In the genomic region with DNA sequence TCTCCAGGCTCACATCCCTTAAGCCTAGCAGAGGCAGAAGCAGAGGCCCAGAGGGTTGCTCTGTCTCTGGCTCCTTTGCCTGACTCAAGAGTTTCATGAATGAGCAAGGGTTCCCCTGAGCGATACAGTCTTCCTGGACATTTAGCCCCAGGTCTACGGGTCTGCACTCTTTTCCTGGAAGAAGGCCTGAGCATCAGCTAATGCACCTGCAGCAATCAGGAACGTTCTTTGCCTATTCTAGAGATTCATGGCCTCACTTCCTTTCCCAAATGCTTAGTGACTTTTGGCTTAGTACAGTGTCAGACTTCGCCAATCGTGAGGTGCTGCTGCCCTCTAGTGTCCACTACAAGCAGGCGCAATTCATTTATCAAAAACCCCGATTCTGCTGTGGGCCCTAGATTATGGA, we compare ENCODE assay signal across 8 mouse cellular contexts.
DNase-seq lines count a peak whose midpoint lies in the region; ATAC-seq lines count a peak whose summit lies in the region.

No protein-coding gene starts in this region.

- WGBS in forebrain, embryonic 11.5 days, result 19% methylated on average over 7 of the region's 7 CpGs
- 16% methylated on average over 7 of the region's 7 CpGs for WGBS in limb, embryonic 13.5 days

- no peak overlapping the region for H3K27ac ChIP-seq in forebrain, embryonic 11.5 days (ENCODE audit: low read depth, low read length)
- no peak overlapping the region for H3K27ac ChIP-seq in limb, embryonic 13.5 days

- H3K4me1 ChIP-seq in forebrain, embryonic 11.5 days (replicated peaks; ENCODE audit: control insufficient read depth, insufficient read depth, low read length), result no peaks in the 10 kb centered on the region
- H3K4me1 ChIP-seq in limb, embryonic 13.5 days, result no peaks in the 10 kb centered on the region

- no peaks in the 10 kb centered on the region for H3K27me3 ChIP-seq in forebrain, embryonic 11.5 days (ENCODE audit: control insufficient read depth, insufficient read depth, low read length)
- no peaks in the 10 kb centered on the region for H3K27me3 ChIP-seq in limb, embryonic 13.5 days

- no peak for ATAC-seq in forebrain, embryonic 11.5 days (replicated peaks; ENCODE audit: low FRiP score)
- peak; percentile 85 for ATAC-seq in inflammation-experienced regulatory T-cells, adult 6 months
- peak; percentile 48; the same call in 1 of the 2 replicates for ATAC-seq in limb, embryonic 13.5 days (ENCODE audit: low FRiP score, low read depth)
- peak; percentile 59; the same call in 1 of the 2 replicates for ATAC-seq in monocyte, adult 5-6 weeks (replicated peaks; ENCODE audit: insufficient number of reproducible peaks, low FRiP score, low TSS enrichment, poor library complexity, severe bottlenecking)

- no peak overlapping the region for H3K9ac ChIP-seq in forebrain, embryonic 11.5 days (ENCODE audit: low read length)
- H3K9ac ChIP-seq in limb, embryonic 13.5 days, result no peak overlapping the region

- no peak overlapping the region for H3K4me2 ChIP-seq in forebrain, embryonic 11.5 days (ENCODE audit: low read depth, low read length, severe bottlenecking)
- no peak overlapping the region for H3K4me2 ChIP-seq in limb, embryonic 13.5 days (replicated peaks)

- no peaks in the 10 kb centered on the region for H3K36me3 ChIP-seq in forebrain, embryonic 11.5 days (ENCODE audit: control insufficient read depth, insufficient read depth, low read length)
- peaks cover 21% of the 10 kb centered on the region for H3K36me3 ChIP-seq in limb, embryonic 13.5 days

- H3K4me3 ChIP-seq in forebrain, embryonic 11.5 days (ENCODE audit: low read depth, low read length), result no peak overlapping the region
- H3K4me3 ChIP-seq in limb, embryonic 13.5 days, result no peak overlapping the region

- DNase-seq in urinary bladder, postnatal 14 days (ENCODE audit: low spot score), result peak; percentile 31
- DNase-seq in urinary bladder, postnatal 10 days (ENCODE audit: low spot score), result no peak
- DNase-seq in c-Kit-positive CD71-negative TER-119-negative erythroid progenitor cells, embryonic 14.5 days (ENCODE audit: low read depth), result peak; percentile 57
- DNase-seq in forebrain, embryonic 11.5 days (ENCODE audit: low spot score), result peak; percentile 66
- peak; percentile 15 to 59 for DNase-seq in thymus, postnatal 10 days (ENCODE audit: low spot score in 2 of 2)

- H3K9me3 ChIP-seq in forebrain, embryonic 11.5 days (ENCODE audit: control insufficient read depth, low read length), result no peaks in the 10 kb centered on the region
- H3K9me3 ChIP-seq in limb, embryonic 13.5 days, result no peaks in the 10 kb centered on the region
